Mouse (Mus musculus) urinary bladder, postnatal 36 days (tissue): ENCODE results near the gene Ttll10.
A peak's percentile ranks its signal among the peaks of the same experiment; 100 is the strongest.

Experiments used
- DNase-seq, 2 experiments: peaks; one replicate each; pipeline ENCODE4 v3.0.0; 2022; ENCODE audit warnings: low spot score in 2 of 2, mixed read lengths in 1 of 2

The Ttll10 gene

DNA sequence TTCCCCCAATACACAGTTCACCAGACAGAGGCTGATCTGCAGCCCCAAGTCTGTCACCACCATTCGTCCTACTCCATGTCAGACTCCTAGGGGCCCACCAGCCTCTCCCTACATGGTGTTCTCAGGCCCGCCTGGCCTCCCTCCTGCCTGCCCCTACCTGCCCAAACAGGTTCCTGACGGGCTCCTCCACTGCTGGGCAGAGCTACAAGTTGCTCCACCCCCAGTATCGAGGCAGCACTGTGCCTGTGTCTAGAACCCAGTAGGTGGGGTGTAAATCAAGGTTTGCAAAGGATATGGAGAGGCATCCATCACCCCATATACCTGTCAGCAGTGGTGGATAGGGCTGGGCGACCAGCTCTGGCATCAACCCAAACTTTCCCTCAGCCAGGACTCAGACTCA lies at the start of gene Ttll10:
TSS of gene Ttll10 (minus strand) at position 154 of the 400 bp plus-strand sequence.
- DNase-seq: peak; percentile 68 to 82

DNA sequence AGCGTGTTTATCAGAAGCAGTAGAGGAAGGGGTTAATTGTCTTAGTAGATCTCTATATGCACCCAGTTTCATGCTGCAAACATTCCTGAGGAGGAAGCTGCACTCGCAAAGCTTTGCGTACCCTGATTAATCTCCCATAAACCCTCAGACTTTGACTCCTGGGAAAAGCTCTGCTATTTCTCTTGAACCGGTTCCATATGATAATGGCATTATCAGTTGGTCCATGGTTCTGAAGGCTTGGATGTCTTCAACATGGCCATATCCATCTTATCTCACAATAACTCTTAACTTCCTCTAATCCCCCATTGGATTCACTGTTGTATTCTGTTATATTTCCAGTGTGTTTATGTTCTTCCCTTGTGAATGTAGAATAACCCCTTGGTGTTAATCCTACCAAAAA lies 44.1 kb upstream of the Ttll10 start:
- no peak for DNase-seq

DNA sequence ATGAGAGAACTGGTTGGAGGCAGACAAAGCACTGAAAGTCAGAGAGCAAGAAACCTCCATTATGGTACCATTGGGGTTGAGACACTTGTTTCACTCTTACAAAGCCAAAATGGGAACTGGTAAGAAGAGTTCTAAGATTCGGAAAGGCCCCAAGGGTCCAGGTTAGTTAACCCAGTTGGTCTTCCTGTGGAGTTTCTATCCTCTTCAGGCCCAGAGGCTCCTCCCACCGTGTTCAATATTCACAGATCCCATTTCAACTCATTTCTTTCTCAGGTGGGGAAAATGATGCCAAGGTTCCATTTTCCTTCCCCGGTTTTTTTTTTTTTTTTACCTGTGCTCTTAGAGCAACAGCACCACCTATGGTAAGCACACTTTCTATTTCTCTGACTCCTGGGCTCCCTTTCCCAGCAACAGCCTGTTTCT lies 42.3 kb upstream of the Ttll10 start:
- no peak for DNase-seq

DNA sequence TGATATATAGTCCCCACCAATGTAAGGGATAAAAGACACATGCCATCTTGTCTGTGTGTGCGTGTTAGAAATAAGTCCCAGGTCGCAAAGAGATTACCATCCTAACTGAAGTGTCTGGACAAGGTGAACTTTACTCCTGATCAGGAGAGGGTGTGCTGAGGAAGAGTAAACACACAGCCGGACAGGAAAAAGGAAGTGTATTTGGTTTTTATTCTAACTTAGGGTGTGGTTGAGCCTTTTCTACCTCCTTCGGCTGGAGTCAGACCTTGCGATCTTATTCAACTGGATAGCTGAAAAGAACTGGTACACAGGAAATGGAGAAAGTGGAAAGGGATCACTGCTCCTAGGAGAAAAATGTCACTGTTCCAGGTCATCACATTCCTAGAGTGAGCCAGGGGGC lies 41.3 kb upstream of the Ttll10 start:
- DNase-seq: no peak

DNA sequence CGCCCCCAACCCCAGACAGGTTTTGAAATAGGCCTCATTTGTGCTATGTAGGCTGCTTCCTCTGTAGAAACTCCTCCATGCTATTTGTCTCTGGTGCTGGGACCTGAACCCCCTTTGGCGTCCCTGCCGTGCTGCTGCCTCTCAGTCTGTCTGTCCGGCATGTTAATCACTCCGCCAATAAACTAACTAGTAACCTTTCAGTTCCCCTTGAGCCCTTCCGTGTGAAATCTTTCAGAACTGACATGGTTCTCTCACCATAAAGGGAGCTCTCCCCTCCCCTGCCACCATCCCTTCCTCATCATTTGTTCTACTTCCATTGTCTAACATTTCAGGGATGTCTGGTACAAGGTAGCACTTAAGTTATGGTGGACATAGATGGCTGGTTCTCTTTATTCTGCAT lies 40.2 kb upstream of the Ttll10 start:
- no peak for DNase-seq

DNA sequence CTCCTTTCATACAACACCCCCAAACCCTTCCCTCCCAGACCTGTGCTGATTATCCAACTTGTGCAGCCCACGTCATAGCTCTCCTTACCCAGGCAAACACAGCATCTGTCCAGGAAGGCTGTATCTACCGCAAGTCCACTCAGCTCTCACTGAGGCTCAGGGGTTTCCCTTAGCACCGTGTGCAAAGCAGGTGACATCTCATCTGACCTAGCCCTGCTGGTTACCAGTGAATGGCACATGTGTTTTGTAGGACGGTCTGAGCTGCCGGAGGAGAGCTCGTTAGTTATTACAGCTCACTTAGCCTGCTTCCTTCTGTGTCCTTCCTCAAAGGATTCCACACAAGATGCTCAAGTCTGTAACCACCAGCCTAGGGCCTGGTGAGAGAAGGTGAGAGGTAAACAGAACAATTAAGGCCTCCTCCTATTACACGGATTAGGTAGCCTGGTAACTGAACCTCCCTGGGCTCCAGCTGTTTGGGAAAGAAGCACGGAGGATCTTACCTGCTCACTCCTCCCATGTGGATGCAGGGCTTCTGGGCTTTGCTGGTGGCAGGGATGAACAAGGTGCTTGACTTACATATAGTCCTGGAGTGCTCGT lies 38.7 kb upstream of the Ttll10 start:
- no peak for DNase-seq

DNA sequence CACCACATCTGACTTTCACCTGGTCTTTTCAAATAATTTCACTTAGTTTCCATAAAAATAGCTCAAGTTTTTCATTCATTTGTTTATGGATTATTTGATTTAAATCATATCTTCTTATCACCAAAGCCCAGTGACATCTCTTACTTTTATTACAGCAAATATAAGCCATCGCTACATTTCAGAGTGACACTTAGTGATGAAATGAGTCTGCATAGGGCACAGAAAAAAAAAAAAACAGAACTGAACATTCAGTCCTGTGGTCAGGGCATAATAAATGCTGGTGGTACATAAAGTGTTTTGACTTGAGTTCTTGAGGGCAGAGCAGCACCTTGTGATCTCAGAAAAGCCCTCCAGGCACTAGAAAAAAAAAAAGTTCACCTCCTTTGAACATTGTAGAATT lies 37.0 kb upstream of the Ttll10 start:
- DNase-seq: no peak

DNA sequence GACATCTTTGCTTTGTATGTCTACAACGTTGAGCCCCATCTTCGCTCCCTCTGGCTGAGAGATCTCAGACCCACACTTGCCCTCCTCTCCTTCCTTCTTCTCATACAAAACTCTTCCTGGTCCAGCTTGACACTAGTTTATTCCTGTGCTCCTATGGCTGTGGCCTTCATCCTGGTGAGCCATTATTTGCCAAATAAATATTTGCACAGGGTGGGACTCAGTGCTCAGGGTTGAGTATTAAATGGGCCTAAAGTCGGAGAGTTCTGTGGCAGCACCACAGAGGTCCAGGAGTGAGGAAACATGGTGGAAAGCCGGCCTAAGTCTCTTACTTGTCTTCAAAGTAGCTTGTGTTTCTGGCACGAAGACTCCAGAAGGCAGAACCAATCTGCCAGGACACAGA lies 34.5 kb upstream of the Ttll10 start:
- no peak for DNase-seq

DNA sequence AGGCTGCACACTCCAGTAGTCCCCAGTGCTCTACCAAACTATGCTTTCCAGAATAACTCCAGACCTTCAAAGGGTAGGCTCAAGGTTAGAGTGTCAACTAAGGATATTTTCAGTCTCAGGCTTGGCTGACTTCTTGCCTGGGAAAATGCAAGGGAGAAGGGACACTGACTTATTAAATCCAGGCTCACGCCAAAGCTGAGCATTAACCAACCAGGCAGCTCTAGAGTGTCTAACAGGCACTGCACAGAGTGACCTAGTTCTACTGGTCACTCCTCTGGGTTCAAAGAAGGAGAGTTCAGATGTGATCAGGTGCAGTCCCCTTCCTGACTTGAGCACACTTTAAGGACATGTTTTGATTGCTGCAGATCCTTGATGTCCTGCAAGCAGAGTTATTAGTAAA lies 33.6 kb upstream of the Ttll10 start:
- DNase-seq: no peak

DNA sequence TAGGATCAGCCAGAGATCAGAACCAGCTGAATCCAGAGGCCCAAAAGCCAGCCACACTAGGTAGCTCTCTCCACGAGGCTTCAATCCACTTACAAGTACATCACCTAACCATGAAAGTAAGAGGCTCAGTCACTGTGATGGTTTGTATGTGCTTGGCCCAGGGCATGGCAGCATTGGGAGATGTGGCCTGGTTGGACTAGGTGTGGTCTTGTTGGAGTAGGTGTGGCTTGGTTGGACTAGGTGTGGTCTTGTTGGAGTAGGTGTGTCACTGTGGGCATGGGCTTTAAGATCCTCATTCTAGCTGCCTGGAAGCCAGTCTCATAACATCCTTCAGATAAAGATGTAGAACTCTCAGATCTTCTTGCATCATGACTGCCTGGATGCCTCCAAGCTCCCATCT lies 32.0 kb upstream of the Ttll10 start:
- no peak for DNase-seq

DNA sequence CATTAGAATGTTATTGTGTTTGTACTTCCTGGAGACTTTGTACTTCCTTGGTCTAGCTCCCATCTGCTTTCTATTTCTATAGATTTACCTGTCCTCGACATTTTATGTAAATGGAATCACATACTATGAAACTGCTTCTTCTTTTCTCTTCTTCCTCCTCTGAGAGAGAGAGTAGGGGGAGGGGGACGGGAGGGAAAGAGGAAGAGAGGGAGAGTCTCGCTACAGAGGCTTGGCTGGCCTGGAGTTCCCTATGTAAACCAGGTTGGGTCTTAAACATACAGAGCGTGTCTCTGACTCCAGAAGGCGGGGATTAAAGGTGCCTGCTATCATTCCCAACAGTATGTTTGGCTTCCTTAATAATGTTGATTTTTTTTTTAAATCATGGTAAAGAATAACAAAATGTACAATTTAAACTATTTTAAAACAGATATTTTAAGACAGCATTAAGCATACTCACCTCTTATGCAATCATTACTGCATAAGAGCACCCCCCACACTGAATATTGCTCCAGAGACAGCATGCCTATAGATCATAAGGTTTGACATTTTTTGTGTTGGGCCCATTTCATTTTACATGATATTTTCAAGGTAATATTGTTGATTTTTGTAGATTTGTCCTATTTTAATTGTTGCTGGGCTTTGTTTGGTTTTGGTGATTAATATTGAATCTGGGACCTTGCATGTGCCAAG lies 28.3 kb upstream of the Ttll10 start:
- no peak for DNase-seq

DNA sequence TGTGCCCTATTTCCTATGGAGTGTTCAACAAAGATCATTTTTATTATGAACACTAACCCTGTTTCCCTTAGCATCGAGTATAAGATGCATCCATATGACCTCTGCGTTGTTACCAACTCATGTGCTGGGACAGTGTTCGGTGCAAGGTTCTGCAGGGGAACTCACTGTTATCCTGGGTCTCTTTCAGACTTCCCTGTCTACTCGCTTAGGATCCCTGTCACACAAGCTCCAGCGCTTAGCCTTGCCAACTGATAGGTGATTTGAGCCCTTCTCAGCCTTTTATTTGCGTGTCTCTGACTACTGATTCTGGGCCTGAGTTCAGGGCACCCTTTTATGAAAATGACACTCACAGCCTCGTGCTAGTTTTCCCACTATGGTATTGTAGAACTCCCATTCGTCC lies 26.0 kb upstream of the Ttll10 start:
- DNase-seq: no peak

DNA sequence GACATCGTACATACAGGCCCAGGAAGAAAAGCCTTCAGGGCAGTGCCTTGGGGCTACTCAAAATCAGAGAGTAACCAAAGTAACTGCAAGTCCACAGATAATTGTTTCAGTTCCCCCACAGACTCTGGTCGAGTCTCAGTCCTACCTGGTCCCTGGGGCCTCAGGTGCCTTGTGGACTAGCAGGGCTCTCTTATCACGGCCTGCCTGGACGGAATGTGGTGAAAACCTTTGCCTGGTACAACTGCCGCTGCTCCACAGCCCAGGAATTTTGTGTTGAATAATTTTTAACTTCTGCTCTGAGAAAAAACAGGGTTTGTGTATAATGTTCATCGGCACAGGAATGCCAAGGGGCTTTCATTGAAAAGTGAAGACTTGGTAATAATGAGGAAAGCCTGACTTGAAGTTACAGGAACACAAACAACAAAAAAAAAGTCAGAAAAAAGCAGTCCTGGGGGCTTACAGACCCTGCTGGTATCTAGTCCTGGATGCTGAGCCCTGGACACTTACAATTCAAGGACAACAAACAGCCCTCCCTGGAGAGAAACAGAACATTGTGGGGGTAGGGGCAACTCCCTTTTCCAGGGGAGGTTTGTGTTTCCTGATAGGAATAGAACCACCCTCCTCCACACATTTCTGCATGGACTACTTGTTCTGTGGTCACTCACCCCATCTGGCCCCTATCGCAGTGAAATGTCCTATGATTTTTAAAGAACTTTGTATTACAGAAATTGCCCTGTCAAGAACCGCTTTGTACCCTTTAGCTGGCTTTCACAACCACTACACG lies 25.1 kb upstream of the Ttll10 start:
- DNase-seq: no peak

DNA sequence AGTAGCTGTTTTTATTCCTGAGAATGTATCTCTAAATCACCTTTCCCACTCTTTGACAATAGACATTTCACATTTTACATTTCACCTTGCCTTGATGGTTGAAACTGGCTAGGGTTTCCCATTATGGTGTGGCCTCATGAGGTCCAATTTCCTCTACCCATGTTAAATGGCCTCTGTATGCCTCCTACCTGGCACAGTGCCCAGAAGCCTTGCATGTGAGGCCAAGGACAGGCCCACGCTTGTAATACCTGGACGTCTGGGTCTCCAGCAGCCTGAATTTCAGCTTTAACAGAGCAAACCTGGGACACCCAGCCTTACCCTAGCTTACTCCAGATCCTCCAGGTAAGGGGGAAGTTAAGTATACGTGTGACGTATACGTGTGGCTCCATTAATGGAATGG lies 24.1 kb upstream of the Ttll10 start:
- peak; percentile 73 to 83 for DNase-seq

DNA sequence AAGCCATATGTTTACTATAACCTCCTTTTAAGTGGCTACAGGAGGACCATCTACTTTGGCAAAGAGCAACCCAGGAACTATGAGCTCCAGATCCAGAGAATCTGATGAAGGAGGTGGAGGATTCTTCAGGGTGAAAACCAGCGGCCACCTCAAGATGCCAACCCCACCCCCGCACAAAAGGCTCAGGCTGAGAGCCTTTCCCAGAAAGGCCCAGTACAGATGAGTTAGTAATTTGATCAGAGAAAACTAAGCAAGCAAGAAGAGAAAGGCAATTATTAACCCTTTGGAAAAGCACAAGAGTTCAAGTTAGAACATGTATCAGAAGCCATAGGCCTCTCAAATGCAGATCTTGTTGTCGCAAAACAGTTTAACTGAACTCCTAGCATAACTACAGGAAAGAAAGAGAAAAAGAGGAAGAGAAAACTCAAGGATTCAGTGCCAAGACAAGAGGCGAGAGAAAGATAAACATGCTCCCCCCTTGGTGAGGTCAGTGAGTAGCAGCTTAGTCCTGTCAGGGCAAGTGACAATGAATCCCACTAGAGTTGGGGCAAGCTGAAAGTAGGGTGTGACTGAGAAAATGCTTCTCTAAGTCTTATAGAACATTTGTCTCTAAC lies 23.5 kb upstream of the Ttll10 start:
- no peak for DNase-seq

DNA sequence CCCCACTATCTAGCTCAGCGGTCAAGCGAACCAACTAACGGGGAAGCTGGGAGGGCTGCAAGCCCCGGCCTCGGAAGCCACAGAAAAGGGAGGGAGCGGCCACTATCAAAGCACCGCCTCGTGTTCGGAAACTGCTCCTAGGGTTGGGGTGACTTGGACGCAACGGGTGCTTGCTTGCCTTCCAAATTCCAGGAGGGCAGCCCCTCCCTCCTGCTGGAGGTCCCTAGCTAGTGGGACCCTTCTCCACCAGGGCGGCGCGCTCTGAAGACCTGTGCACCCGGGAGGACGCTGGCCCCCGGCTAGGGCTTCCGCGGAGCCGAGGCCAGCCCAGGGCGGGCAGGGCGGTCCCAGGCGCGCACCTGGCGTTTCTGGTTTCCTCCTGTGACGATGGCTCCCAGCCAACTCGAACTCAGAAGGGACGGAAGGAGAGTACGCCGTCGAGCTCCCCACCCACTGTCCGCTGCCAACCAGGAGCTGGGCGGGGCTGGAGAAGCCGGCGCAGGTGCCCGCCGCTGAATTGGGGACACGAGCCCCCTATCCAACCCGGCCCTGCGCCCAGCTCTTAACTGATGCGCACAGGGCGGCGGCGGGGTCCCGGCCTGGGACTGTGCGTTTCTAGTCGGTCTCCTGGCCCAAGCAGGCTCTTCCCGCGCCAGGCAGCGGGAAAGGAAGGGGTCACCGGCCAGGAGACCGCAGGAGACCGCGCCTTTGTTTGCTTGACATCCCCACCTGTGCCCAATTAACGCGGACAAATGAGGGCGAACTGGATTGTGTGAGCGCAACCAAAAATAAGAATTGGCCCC lies 18.5 kb upstream of the Ttll10 start:
- DNase-seq: peak; percentile 71 to 79

DNA sequence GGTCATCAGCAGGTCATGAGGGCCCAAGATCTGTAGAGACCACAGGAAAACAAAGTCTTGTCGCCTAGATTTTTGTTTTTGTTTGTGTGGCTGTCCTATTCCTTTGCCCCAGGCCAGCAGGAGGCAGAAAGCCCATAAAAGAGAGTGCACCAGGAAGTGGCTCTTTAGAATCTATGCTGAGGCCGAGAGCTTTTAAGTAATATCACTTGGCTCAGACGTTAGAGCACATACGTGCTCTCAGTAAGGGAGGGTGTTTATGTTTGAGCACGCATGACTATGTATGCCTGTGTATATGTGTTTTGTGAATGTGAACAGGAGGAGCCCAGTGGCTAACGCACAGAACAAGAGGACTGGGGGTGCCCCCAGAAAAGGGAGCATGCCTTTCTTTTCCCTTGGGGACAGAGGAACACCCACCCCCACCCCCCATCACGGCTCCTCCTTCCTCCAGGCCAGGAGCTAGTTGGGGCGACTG lies 17.7 kb upstream of the Ttll10 start:
- no peak for DNase-seq

DNA sequence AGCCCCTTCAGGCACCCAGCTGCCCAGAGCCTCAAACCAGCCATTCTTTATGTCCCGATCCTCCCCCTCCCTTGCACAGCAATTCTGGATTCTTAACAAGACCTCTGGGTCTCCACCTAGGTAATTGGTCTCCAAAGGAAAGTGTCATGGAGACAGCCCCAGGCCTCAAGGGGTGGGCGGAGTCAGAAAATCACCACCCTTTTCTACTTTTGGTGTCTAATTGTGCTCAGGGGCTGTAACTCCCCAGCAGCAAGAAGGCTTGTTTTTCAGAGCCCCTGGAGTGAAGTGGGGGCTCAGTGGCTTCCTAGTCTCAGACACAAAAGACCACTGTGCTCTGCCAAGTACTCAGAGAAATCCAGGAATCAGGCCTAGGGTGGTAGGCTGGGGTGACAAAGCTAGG lies 11.5 kb upstream of the Ttll10 start:
- DNase-seq: no peak

DNA sequence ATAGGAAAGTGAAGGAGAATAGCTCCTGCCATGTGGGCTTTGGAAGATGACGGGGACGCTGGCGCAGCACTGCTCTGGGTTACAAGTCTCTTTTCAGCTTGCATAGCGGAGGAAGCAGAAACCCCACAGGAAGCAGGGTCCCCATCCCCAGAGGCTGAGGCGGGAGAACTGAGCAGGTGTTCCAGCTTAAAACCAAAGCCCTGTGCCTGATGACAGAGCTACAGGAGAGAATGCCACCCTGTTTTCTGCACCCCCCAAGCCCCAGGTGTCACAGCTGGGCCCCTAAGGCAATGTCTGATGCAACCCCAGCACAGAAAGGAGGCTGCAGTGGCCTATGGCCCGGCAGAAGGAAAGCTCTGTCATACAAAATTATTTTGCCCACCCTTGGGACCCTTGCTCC lies 11.1 kb upstream of the Ttll10 start:
- DNase-seq: no peak

DNA sequence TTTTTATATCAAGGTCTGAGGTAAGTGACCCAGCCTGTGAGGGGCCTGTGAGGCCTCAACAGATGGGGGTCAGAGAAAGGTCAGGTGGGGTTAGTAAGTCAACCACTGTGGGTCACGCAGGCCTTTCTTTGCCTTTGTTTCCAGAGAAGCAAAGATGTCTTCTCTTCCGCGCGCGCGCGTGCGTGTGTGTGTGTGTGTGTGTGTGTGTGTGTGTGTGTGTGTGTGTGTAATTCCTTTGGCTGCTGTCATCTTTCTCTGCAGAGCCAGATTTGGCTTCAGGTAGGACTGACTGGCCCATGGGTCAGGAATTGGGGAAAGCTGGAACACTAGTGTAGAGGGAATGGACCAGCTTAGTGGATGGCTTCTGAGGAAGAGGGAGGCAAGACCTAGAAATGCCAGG lies 10.5 kb upstream of the Ttll10 start:
- no peak for DNase-seq

DNA sequence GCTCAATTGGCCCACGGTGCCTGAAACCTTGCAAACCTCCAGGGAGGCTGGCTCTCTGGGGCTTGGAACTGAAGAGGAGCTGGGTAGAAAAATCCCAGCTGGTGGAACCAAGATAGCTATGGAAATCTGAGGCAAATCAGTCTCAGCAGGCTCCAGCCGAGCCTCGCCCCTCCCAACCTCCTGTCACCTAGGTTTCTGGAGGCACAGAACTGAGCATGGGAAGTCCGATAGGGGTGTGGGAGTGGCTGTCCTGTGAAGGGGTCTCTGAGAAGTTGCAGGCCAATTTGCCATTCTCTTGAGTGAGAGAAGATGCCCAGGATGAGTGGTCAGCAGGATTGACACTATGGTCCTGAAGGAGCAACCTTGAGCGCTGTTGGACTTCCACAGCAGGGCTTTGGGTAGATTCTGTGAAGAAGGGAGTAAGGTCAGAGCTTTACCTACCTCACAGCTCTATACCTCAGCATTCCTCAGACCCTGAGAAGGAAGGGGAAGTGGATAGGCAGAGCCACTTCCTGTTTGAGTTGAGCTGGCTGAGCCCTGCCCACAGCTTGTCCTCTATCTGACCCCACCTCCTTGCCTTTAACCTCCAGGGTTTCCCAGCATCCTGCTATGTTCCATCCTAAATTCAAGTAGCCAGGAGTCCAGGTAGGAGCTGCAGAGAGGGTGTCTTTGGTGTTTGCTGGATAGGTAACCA lies 8.2 kb upstream of the Ttll10 start:
- no peak for DNase-seq
